Mouse (Mus musculus) heart, embryonic 12.5 days (tissue): Measurements from ENCODE around the gene Srgap3. TPM values are rescaled to one million over a fixed set of nuclear protein-coding genes. Genes with fewer than 3 reads are reported as not detected.
"Not testable (repeated sequence)": the region's sequence is repeated elsewhere in the genome, so short reads cannot be mapped to it uniquely, and the experiment has no call there.

Source experiments
- ATAC-seq: fragments of 200-750 bp; cut with Nextera tagmentation; 2 replicates; pipeline ENCODE4 v1.8.0; 2017; ENCODE audit warnings: moderate TSS enrichment, moderate library complexity; ENCODE audit not compliant: insufficient number of reproducible peaks, low FRiP score
- H3K27ac ChIP-seq: fragments of 300-500 bp; sonication (generic); 2 replicates; pipeline ENCODE4 v1.5.1; 2016; ENCODE audit warnings: mild to moderate bottlenecking, moderate library complexity; ENCODE audit not compliant: poor library complexity, severe bottlenecking
- H3K27me3 ChIP-seq: fragments of 300-500 bp; sonication (generic); replicated peaks from 2 replicates; pipeline ENCODE4 v1.6.1; 2016; ENCODE audit warnings: mild to moderate bottlenecking, moderate library complexity
- H3K36me3 ChIP-seq: fragments of 300-500 bp; sonication (generic); 2 replicates; pipeline ENCODE4 v1.6.1; 2016; ENCODE audit warnings: mild to moderate bottlenecking, moderate library complexity
- H3K4me1 ChIP-seq: fragments of 300-500 bp; sonication (generic); replicated peaks from 2 replicates; pipeline ENCODE4 v1.6.1; 2016; ENCODE audit warnings: mild to moderate bottlenecking
- H3K4me2 ChIP-seq: fragments of 300-500 bp; sonication (generic); 2 replicates; pipeline ENCODE4 v1.6.1; 2016; ENCODE audit warnings: mild to moderate bottlenecking, moderate library complexity
- H3K4me3 ChIP-seq: fragments of 300-500 bp; sonication (generic); 2 replicates; pipeline ENCODE4 v1.5.1; 2016; ENCODE audit warnings: mild to moderate bottlenecking
- H3K9ac ChIP-seq: fragments of 300-500 bp; sonication (generic); 2 replicates; pipeline ENCODE4 v1.6.1; 2016; ENCODE audit warnings: mild to moderate bottlenecking, moderate library complexity
- H3K9me3 ChIP-seq: fragments of 300-500 bp; sonication (generic); replicated peaks from 2 replicates; pipeline ENCODE4 v1.6.1; 2016; ENCODE audit warnings: mild to moderate bottlenecking, moderate library complexity
- WGBS: fragments of 180-500 bp; shearing (Covaris S2); methylation state at CpG from one replicate; pipeline ENCODE4 v1.1.7; 2016; 5-methylcytosine and 5-hydroxymethylcytosine counted together
- polyA plus RNA-seq: library from polyadenylated mRNA; unstranded; fragments of >200 nt; fragmentation: Nextera tagmentation; extraction: Ambion mirVana; gene quantifications from 2 replicates; pipeline ENCODE4 v1.2.1, GENCODE M21; 2016

Srgap3 gene
- polyA plus RNA-seq, 1 experiment from 2014 or later: 1.2 TPM

DNA sequence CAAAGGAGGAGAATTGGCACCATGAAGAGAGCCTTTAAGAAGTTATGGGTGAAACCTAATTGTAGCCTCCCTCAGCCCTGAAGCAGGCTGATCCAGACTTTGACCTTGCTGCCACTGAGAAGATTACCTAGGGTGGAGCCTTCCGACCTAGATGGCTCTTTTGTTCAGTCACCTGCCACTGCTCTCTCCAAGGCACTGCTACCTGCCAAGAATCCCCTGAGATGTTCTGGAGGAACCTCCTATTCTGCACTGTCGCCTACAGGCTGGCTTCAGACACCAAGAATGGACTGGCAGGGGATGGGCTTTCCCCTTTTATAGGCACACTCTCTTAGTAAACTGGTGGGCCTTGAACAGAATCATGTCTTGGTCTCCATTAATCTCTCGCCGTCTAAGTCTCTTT is 244.8 kb downstream of the Srgap3 start:
- H3K27me3 ChIP-seq, H3K27ac ChIP-seq, H3K4me3 ChIP-seq, ATAC-seq, H3K4me1 ChIP-seq, H3K9ac ChIP-seq, H3K36me3 ChIP-seq, H3K9me3 ChIP-seq, H3K4me2 ChIP-seq: not testable (repeated sequence)
- 80% methylated on average over 4 of the region's 4 CpGs for WGBS

DNA sequence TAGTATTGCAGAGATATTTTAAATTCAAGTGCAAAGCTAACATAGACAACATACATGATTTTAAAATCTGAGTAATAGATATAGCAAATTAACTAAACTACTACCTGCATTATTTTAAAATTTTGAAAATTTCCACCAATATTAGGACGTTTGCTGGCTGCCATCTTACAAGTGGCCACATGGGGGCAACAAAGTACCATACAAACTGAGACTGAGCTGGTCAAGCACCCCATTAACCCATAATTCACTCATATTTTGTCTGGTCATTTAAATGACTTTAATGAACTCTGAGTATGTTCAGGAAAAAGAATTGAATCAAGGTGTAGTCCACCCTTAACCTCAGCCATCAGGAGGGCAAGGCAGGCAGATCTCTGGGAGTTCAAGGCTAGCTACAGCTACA is 246.7 kb downstream of the Srgap3 start:
- no peak overlapping the region for H3K4me3 ChIP-seq
- peaks cover 5% of the 10 kb centered on the region; the same call in 1 of the 2 replicates for H3K4me1 ChIP-seq
- no peaks in the 10 kb centered on the region for H3K36me3 ChIP-seq
- WGBS: 0% methylated on average over 1 of the region's 1 CpGs
- peaks cover 9% of the 10 kb centered on the region for H3K27me3 ChIP-seq
- no peak for ATAC-seq
- no peaks in the 10 kb centered on the region for H3K9me3 ChIP-seq
- no peak overlapping the region for H3K4me2 ChIP-seq
- no peak overlapping the region for H3K9ac ChIP-seq
- H3K27ac ChIP-seq: no peak overlapping the region

DNA sequence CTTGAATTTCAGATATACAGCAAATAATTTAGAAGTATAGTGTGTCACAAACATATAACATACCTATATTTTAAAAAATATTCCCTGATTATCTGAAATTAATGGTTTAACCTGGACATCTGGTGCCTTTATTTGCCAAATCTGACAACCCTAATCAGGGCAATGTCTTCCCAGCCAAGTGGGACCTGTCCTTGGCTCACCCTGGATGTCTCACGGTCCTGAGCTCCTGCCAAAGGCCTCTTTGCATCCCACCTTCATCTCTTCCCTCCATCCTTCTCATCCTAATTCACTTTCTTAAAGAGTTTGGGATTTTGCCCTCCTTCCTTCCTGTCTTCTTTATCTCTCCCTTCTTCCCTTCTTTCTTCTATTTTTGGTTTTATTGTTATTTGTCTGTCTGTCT is 248.0 kb downstream of the Srgap3 start:
- Histone ChIP-seq H3K27me3 (peaks cover 9% of the 10 kb centered on the region), H3K9ac (no peak overlapping the region), H3K4me2 (no peak overlapping the region), H3K4me3 (no peak overlapping the region), H3K9me3 (no peaks in the 10 kb centered on the region), H3K36me3 (no peaks in the 10 kb centered on the region), H3K27ac (no peak overlapping the region), H3K4me1 (peaks cover 6% of the 10 kb centered on the region; the same call in 1 of the 2 replicates)
- 63% methylated on average over 1 of the region's 1 CpGs for WGBS
- no peak for ATAC-seq

DNA sequence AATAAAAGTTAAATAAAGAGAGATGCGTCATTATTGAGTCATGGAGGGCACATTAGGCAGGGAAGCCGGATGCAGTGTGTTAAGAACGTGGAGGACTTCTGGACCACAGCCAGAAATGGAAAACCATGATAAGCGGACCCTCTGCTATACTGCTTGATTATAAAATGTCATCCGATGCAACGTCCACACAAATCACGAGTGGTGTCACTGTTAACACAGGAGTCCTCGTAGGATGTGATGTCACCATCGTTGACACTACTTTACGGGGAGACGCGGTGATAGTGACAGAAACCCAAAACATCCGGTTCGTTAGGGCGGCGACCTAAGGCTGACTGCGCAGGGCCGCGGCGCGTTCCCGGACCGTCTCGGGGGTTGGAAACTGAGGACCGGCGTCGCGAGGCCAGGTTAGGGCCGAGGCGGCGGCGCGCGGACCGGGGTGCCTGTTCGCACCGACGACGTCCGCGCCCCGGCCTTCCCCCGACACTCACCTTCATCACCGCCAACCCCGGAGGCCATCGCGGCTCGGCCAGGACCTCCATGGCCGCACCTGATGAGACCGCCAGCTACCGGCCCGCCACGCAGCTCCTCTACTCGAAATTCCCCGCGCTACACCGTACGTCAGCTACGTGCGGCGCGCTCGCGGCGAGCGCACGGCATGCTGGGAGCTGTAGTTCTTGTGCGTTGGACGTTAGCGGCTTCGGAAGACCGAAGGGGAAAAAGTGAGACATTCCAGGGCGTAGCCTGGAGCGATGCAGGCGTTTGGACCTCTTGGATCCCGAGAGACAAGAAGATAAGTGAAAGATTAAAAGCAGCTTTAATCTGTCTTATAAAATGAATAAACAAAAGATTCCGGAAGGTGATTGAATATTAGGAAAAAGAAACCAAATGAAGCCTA is 250.8 kb downstream of the Srgap3 start, which contains the start of gene Rad18:
TSS of gene Rad18 (minus strand) at position 631 of the 895 bp plus-strand sequence.
- WGBS: under 1% methylated on average over 72 of the region's 77 CpGs
- peak; percentile 95 for ATAC-seq
- peak within 1 kb of the TSS; percentile 50; the same call in 1 of the 2 replicates for H3K27ac ChIP-seq

DNA sequence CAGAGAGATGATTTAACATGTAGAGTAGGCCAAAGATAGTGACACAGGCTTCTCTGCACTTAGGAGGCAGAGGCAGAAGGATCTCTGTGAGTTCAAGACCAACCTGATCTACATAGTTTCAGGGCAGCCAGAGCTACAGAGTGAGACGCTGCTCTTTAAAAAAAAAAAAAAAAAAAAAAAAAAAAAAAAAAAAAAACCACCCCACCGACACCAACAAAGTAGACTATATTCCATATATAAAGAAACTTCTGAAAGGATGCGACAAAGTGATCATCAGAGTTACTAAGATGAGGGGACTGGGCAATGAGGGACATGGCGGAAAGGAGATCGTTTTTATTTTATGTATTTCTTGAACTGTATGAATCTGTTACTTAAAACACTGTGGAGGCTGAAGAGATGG is 252.6 kb downstream of the Srgap3 start:
- H3K4me2 ChIP-seq: no peak overlapping the region
- no peaks in the 10 kb centered on the region for H3K9me3 ChIP-seq
- no peak overlapping the region for H3K27ac ChIP-seq
- peaks cover 6% of the 10 kb centered on the region; the same call in 1 of the 2 replicates for H3K4me1 ChIP-seq
- H3K36me3 ChIP-seq: peaks cover 11% of the 10 kb centered on the region
- no peak for ATAC-seq
- 92% methylated on average over 5 of the region's 5 CpGs for WGBS
- no peak overlapping the region for H3K4me3 ChIP-seq
- peaks cover 9% of the 10 kb centered on the region for H3K27me3 ChIP-seq
- H3K9ac ChIP-seq: no peak overlapping the region

More for the DNA sequence above, 250.8 kb downstream of the Srgap3 start, which contains the start of gene Rad18:
- Histone ChIP-seq H3K4me1 (peaks cover 6% of the 10 kb centered on the region; the same call in 1 of the 2 replicates), H3K9me3 (no peaks in the 10 kb centered on the region), H3K4me3 (peak within 1 kb of the TSS; percentile 97), H3K27me3 (peaks cover 9% of the 10 kb centered on the region), H3K9ac (peak within 1 kb of the TSS; percentile 89), H3K36me3 (peaks cover 5% of the 10 kb centered on the region), H3K4me2 (peak within 1 kb of the TSS; percentile 84)

DNA sequence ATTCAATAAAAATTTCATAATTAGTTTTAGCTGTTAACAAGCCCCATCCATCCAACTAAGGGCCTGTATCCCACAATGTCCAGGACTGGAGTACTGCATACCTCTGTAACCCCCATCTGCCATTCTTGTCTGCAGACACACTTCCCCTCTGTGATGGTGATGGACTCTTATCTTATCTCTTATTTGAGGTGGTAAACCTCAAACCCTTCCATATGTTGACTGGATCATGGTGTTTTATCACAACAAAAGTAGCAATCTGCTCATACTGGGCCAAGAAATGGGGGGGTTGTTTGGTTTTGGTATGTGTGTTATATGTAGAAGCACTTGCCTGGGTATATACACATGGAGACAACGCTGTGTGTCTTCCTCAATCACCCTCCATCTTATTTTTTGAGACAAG is 255.5 kb downstream of the Srgap3 start:
- no peaks in the 10 kb centered on the region for H3K9me3 ChIP-seq
- WGBS: 91% methylated on average over 1 of the region's 1 CpGs
- no peak for ATAC-seq
- H3K9ac ChIP-seq: no peak overlapping the region
- no peak overlapping the region for H3K27ac ChIP-seq
- peaks cover 6% of the 10 kb centered on the region; the same call in 1 of the 2 replicates for H3K4me1 ChIP-seq
- H3K4me2 ChIP-seq: no peak overlapping the region
- H3K36me3 ChIP-seq: peaks cover 11% of the 10 kb centered on the region
- no peak overlapping the region for H3K4me3 ChIP-seq
- H3K27me3 ChIP-seq: no peaks in the 10 kb centered on the region

DNA sequence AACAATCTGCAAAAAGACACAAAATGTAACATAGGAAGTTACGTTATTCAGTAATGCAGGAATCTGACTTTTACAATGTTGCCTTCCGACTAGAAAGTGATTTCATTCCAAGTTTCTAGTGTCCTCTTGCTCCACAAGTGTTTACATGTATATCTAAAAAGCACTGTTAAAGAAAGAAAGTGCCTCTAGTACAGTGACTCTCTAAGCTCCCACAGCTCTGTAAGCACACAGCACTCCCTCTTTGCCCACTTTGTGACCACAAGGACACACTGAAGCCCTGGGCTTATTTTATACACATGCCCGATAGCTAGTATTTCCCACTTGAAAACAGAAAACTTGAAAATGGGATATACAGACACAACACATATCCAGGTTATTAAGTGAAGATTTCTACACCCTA is 259.0 kb downstream of the Srgap3 start:
- Histone ChIP-seq H3K9me3 (no peaks in the 10 kb centered on the region), H3K36me3 (peaks cover 16% of the 10 kb centered on the region), H3K4me3 (no peak overlapping the region), H3K4me2 (no peak overlapping the region), H3K27ac (no peak overlapping the region), H3K4me1 (no peaks in the 10 kb centered on the region), H3K27me3 (no peaks in the 10 kb centered on the region), H3K9ac (no peak overlapping the region)
- ATAC-seq: no peak
- WGBS: 91% methylated on average over 3 of the region's 3 CpGs

DNA sequence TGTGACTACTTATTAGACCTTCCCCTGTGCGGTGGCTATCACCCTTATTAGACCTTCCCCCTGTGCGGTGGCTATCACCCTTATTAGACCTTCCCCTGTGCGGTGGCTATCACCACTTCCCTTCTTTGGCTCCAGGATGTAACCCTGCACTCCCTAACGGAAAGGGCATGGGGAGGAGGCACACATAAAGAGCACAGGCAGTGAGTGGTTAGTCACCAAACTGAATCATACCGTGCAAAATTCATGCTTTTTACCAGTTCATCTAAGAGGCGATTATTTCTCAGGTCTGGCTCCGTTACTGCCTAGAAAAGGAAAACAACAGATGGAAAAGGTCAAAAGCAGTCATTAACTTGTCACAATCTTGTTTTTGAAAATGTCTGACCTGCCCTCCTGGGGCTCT is 260.6 kb downstream of the Srgap3 start:
- Histone ChIP-seq H3K4me1 (no peaks in the 10 kb centered on the region), H3K36me3 (peaks cover 18% of the 10 kb centered on the region), H3K4me3 (no peak overlapping the region), H3K9ac (no peak overlapping the region), H3K4me2 (no peak overlapping the region), H3K9me3 (no peaks in the 10 kb centered on the region), H3K27me3 (no peaks in the 10 kb centered on the region), H3K27ac (no peak overlapping the region)
- no peak for ATAC-seq
- 66% methylated on average over 7 of the region's 7 CpGs for WGBS

DNA sequence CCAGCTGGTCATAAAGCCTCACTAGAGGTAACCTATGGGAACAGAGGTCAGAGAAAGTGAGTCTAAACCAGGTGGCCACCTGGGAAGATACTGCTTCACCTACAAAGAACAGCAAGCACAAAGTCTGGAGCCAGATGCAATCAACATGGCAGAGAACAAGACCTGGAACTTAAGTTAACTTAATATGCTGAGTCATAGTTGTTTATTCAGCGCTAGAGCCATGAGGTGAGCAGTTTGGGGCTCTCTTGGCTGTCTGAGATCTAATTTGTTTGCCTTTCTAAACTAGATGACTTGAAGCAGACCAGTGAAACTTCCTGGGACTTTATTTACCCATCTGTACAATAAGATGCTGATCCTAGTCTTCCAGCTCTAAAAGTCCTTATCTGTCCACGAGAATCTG is 263.0 kb downstream of the Srgap3 start:
- peak; percentile 89 for ATAC-seq
- Histone ChIP-seq H3K4me1 (no peaks in the 10 kb centered on the region), H3K36me3 (peaks cover 26% of the 10 kb centered on the region), H3K27ac (no peak overlapping the region), H3K4me3 (no peak overlapping the region), H3K9ac (no peak overlapping the region), H3K27me3 (no peaks in the 10 kb centered on the region), H3K4me2 (no peak overlapping the region), H3K9me3 (no peaks in the 10 kb centered on the region)
- WGBS: 67% methylated on average over 2 of the region's 2 CpGs
